In the genomic region with DNA sequence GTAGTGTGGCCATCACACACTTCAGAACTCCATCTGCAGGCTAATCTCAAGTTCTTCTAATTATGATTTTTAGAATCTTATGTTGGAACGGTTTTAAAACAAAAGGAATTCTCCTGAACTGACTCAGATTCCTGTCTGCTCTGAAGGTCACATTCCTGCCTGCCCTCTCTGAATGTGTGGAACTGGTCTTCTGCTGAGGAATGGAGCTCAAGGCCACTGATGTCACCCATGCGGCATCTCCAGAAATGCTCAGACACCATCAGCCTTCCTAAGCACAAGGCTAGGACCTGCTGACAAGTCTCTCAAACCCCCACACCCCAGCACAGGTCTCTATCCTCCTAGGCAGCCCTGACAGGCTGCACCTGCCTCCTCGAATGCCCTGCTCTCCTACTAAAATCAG, we compare ENCODE assay signal across 12 mouse cellular contexts.
"Had no signal": no experiment of that assay in that cellular context is flagged by ENCODE, and none has a peak within 500 bp of the region (broad histone marks: within the 10 kb centered on the region; RNA-seq: fewer than 3 reads in every experiment).

No protein-coding gene starts in this region.

- H3K27ac ChIP-seq: left cerebral cortex, adult 2 months; limb, embryonic 10.5 days; liver, embryonic 15.5 days; midbrain, embryonic 10.5 days; neural tube, embryonic 15.5 days; stomach, embryonic 15.5 days had no signal

- H3K36me3 ChIP-seq: limb, embryonic 10.5 days; liver, embryonic 15.5 days; midbrain, embryonic 10.5 days; neural tube, embryonic 15.5 days; stomach, embryonic 15.5 days had no signal

- H3K27me3 ChIP-seq: liver, embryonic 15.5 days; neural tube, embryonic 15.5 days; stomach, embryonic 15.5 days had no signal

- H3K4me3 ChIP-seq: left cerebral cortex, adult 2 months; limb, embryonic 10.5 days; liver, embryonic 15.5 days; midbrain, embryonic 10.5 days; myocyte; neural tube, embryonic 15.5 days; stomach, embryonic 15.5 days had no signal

- H3K4me1 ChIP-seq: limb, embryonic 10.5 days; liver, embryonic 15.5 days; midbrain, embryonic 10.5 days; stomach, embryonic 15.5 days had no signal

- H3K9me3 ChIP-seq: limb, embryonic 10.5 days; liver, embryonic 15.5 days; midbrain, embryonic 10.5 days; neural tube, embryonic 15.5 days; stomach, embryonic 15.5 days had no signal

- DNase-seq: kidney, postnatal 25 days; lung, adult 2 months; lung, postnatal 36 days; midbrain, embryonic 14.5 days; thymus, postnatal 4 days had no signal
